Mouse (Mus musculus): ENCODE results near the gene Gdf9. TPM values are rescaled to one million over a fixed set of nuclear protein-coding genes. Genes with fewer than 3 reads are reported as not detected.

Gdf9 gene
- polyA plus RNA-seq, 1 experiment from 2014 or later, result 3.9 TPM

GRCm38 (mm10) chr11:53479783-53480301 is 49.0 kb downstream of the Gdf9 start, which contains the start of the genes Gm9945 and Sowaha:
Gene Gm9945 (plus strand): TSS chr11:53480166.
Gene Sowaha (minus strand): TSS chr11:53480274.
- Histone ChIP-seq H3K4me1 (replicated peaks; ENCODE audit: control insufficient read depth, insufficient read depth, low read length) (peaks cover 31% of the 10 kb centered on the region), H3K4me3 (replicated peaks; ENCODE audit: low read length) (peak within 1 kb of the TSS; percentile 51), H3K27me3 (replicated peaks; ENCODE audit: control insufficient read depth, insufficient read depth, low read length) (peaks cover 33% of the 10 kb centered on the region), H3K27ac (ENCODE audit: low read length) (no peak within 1 kb of the TSS), H3K36me3 (ENCODE audit: control insufficient read depth, insufficient read depth) (no peaks in the 10 kb centered on the region), H3K4me2 (ENCODE audit: low read length) (peak within 1 kb of the TSS; percentile 69), H3K9me3 (ENCODE audit: control insufficient read depth, low read length) (peaks cover 5% of the 10 kb centered on the region; the same call in 1 of the 2 replicates), H3K9ac (replicated peaks; ENCODE audit: low read depth, low read length) (peak within 1 kb of the TSS; percentile 52)
- WGBS, result 2% methylated on average over 40 of the region's 40 CpGs
- peak; percentile 49 for ATAC-seq

- peaks cover 33% of the 10 kb centered on the region for H3K27me3 ChIP-seq (replicated peaks; ENCODE audit: control insufficient read depth, insufficient read depth, low read length)
Observed at GRCm38 (mm10) chr11:53481088-53481730, 50.4 kb downstream of the Gdf9 start.

GRCm38 (mm10) chr11:53483159-53483891 is 52.5 kb downstream of the Gdf9 start:
- no peak overlapping the region for H3K27ac ChIP-seq (ENCODE audit: low read length)
- H3K4me3 ChIP-seq (replicated peaks; ENCODE audit: low read length), result no peak overlapping the region
- H3K36me3 ChIP-seq (ENCODE audit: control insufficient read depth, insufficient read depth), result no peaks in the 10 kb centered on the region
- no peak overlapping the region for H3K4me2 ChIP-seq (ENCODE audit: low read length)
- ATAC-seq, result no peak
- peaks cover 27% of the 10 kb centered on the region for H3K27me3 ChIP-seq (replicated peaks; ENCODE audit: control insufficient read depth, insufficient read depth, low read length)
- no peak overlapping the region for H3K9ac ChIP-seq (replicated peaks; ENCODE audit: low read depth, low read length)
- 77% methylated on average over 9 of the region's 9 CpGs for WGBS
- peaks cover 5% of the 10 kb centered on the region; the same call in 1 of the 2 replicates for H3K9me3 ChIP-seq (ENCODE audit: control insufficient read depth, low read length)
- H3K4me1 ChIP-seq (replicated peaks; ENCODE audit: control insufficient read depth, insufficient read depth, low read length), result peaks cover 18% of the 10 kb centered on the region

More at GRCm38 (mm10) chr11:53481088-53481730, 50.4 kb downstream of the Gdf9 start:
- Histone ChIP-seq H3K9ac (replicated peaks; ENCODE audit: low read depth, low read length) (no peak overlapping the region), H3K36me3 (ENCODE audit: control insufficient read depth, insufficient read depth) (no peaks in the 10 kb centered on the region), H3K4me2 (ENCODE audit: low read length) (no peak overlapping the region), H3K27ac (ENCODE audit: low read length) (no peak overlapping the region), H3K9me3 (ENCODE audit: control insufficient read depth, low read length) (peaks cover 5% of the 10 kb centered on the region; the same call in 1 of the 2 replicates), H3K4me3 (replicated peaks; ENCODE audit: low read length) (no peak overlapping the region), H3K4me1 (replicated peaks; ENCODE audit: control insufficient read depth, insufficient read depth, low read length) (peaks cover 19% of the 10 kb centered on the region)
- ATAC-seq, result no peak
- 73% methylated on average over 4 of the region's 4 CpGs for WGBS

- ATAC-seq, result no peak
- no peak overlapping the region for H3K4me3 ChIP-seq (replicated peaks; ENCODE audit: low read length)
- H3K27me3 ChIP-seq (replicated peaks; ENCODE audit: control insufficient read depth, insufficient read depth, low read length), result peaks cover 4% of the 10 kb centered on the region
- H3K9me3 ChIP-seq (ENCODE audit: control insufficient read depth, low read length), result no peaks in the 10 kb centered on the region
- no peak overlapping the region for H3K4me2 ChIP-seq (ENCODE audit: low read length)
- no peaks in the 10 kb centered on the region; the same call in 1 of the 2 replicates for H3K4me1 ChIP-seq (replicated peaks; ENCODE audit: control insufficient read depth, insufficient read depth, low read length)
- 49% methylated on average over 3 of the region's 3 CpGs for WGBS
- no peaks in the 10 kb centered on the region for H3K36me3 ChIP-seq (ENCODE audit: control insufficient read depth, insufficient read depth)
- H3K9ac ChIP-seq (replicated peaks; ENCODE audit: low read depth, low read length), result no peak overlapping the region
- H3K27ac ChIP-seq (ENCODE audit: low read length), result no peak overlapping the region
Observed at GRCm38 (mm10) chr11:53485719-53486118, 54.9 kb downstream of the Gdf9 start.

- no peak overlapping the region for H3K9ac ChIP-seq (replicated peaks; ENCODE audit: low read depth, low read length)
- no peak overlapping the region for H3K27ac ChIP-seq (ENCODE audit: low read length)
- H3K4me3 ChIP-seq (replicated peaks; ENCODE audit: low read length), result no peak overlapping the region
- no peaks in the 10 kb centered on the region; the same call in 1 of the 2 replicates for H3K4me1 ChIP-seq (replicated peaks; ENCODE audit: control insufficient read depth, insufficient read depth, low read length)
- H3K36me3 ChIP-seq (ENCODE audit: control insufficient read depth, insufficient read depth), result no peaks in the 10 kb centered on the region
- H3K4me2 ChIP-seq (ENCODE audit: low read length), result no peak overlapping the region
- ATAC-seq, result no peak
- no peaks in the 10 kb centered on the region for H3K9me3 ChIP-seq (ENCODE audit: control insufficient read depth, low read length)
- 78% methylated on average over 3 of the region's 3 CpGs for WGBS
- H3K27me3 ChIP-seq (replicated peaks; ENCODE audit: control insufficient read depth, insufficient read depth, low read length), result peaks cover 2% of the 10 kb centered on the region; the same call in 1 of the 2 replicates
Observed at GRCm38 (mm10) chr11:53486351-53486750, 55.5 kb downstream of the Gdf9 start.

- Histone ChIP-seq H3K4me2 (ENCODE audit: low read length) (peak overlapping the region; percentile 44), H3K9me3 (ENCODE audit: control insufficient read depth, low read length) (no peaks in the 10 kb centered on the region), H3K4me3 (replicated peaks; ENCODE audit: low read length) (peak overlapping the region; percentile 15; the same call in 1 of the 2 replicates), H3K9ac (replicated peaks; ENCODE audit: low read depth, low read length) (peak overlapping the region; percentile 26; the same call in 1 of the 2 replicates), H3K36me3 (ENCODE audit: control insufficient read depth, insufficient read depth) (no peaks in the 10 kb centered on the region), H3K27me3 (replicated peaks; ENCODE audit: control insufficient read depth, insufficient read depth, low read length) (no peaks in the 10 kb centered on the region; the same call in 1 of the 2 replicates), H3K27ac (ENCODE audit: low read length) (no peak overlapping the region), H3K4me1 (replicated peaks; ENCODE audit: control insufficient read depth, insufficient read depth, low read length) (peaks cover 4% of the 10 kb centered on the region; the same call in 1 of the 2 replicates)
- 17% methylated on average over 27 of the region's 27 CpGs for WGBS
- no peak for ATAC-seq
Observed at GRCm38 (mm10) chr11:53486822-53487594, 56.2 kb downstream of the Gdf9 start.

Small RNAs within 50 kb of the gene (microRNA-seq; reads per million reads assigned to microRNA genes)
- 0.62 reads per million for gene Mir6920

Other genes starting within 250 kb of the Gdf9 start
- gene Hspa4, start 130.6 kb upstream of the Gdf9 start, polyA plus RNA-seq (2015; fragmentation: Nextera tagmentation; extraction: Ambion mirVana), result 52.6 and 55.2 TPM in 2 replicates
- gene Zcchc10, start 106.3 kb upstream of the Gdf9 start, polyA plus RNA-seq (2015; fragmentation: Nextera tagmentation; extraction: Ambion mirVana), result 14.1 and 15.1 TPM in 2 replicates
- gene Aff4, start 80.2 kb upstream of the Gdf9 start, polyA plus RNA-seq (2015; fragmentation: Nextera tagmentation; extraction: Ambion mirVana), result 62.0 and 68.8 TPM in 2 replicates
- not detected in 2 replicates for gene Leap2, start 7.9 kb upstream of the Gdf9 start, polyA plus RNA-seq (2015; fragmentation: Nextera tagmentation; extraction: Ambion mirVana)
- 552 and 555 TPM in 2 replicates for gene Uqcrq, start 192 bp upstream of the Gdf9 start, polyA plus RNA-seq (2015; fragmentation: Nextera tagmentation; extraction: Ambion mirVana)
- gene Gm10447, start 26.1 kb downstream of the Gdf9 start, polyA plus RNA-seq (2015; fragmentation: Nextera tagmentation; extraction: Ambion mirVana), result not detected in 2 replicates
- 2.2 and 2.7 TPM in 2 replicates for gene Shroom1, start 26.2 kb downstream of the Gdf9 start, polyA plus RNA-seq (2015; fragmentation: Nextera tagmentation; extraction: Ambion mirVana)
- gene Gm9837, start 39.5 kb downstream of the Gdf9 start, polyA plus RNA-seq (2015; fragmentation: Nextera tagmentation; extraction: Ambion mirVana), result not detected in 2 replicates
- not detected in 2 replicates for gene Gm9945, start 49.1 kb downstream of the Gdf9 start, polyA plus RNA-seq (2015; fragmentation: Nextera tagmentation; extraction: Ambion mirVana)
- gene Sowaha, start 49.3 kb downstream of the Gdf9 start, polyA plus RNA-seq (2015; fragmentation: Nextera tagmentation; extraction: Ambion mirVana), result 1.9 and 2.2 TPM in 2 replicates
- 23.3 and 25.6 TPM in 2 replicates for gene Sept8, start 88.2 kb downstream of the Gdf9 start, polyA plus RNA-seq (2015; fragmentation: Nextera tagmentation; extraction: Ambion mirVana)
- gene Kif3a, start 136.4 kb downstream of the Gdf9 start, polyA plus RNA-seq (2015; fragmentation: Nextera tagmentation; extraction: Ambion mirVana), result 268 and 295 TPM in 2 replicates
- gene Il4, start 187.6 kb downstream of the Gdf9 start, polyA plus RNA-seq (2015; fragmentation: Nextera tagmentation; extraction: Ambion mirVana), result 3.0 and 4.7 TPM in 2 replicates
- not detected in 2 replicates for gene Il13, start 203.7 kb downstream of the Gdf9 start, polyA plus RNA-seq (2015; fragmentation: Nextera tagmentation; extraction: Ambion mirVana)

All from forebrain, embryonic 16.5 days (tissue).